Mouse (Mus musculus): ENCODE data around the gene Slc1a2. TPM values are rescaled to one million over a fixed set of nuclear protein-coding genes. Genes with fewer than 3 reads are reported as not detected.
A peak's percentile ranks its signal among the peaks of the same experiment; 100 is the strongest.

Slc1a2 gene
- polyA plus RNA-seq, 1 experiment = not detected

DNA sequence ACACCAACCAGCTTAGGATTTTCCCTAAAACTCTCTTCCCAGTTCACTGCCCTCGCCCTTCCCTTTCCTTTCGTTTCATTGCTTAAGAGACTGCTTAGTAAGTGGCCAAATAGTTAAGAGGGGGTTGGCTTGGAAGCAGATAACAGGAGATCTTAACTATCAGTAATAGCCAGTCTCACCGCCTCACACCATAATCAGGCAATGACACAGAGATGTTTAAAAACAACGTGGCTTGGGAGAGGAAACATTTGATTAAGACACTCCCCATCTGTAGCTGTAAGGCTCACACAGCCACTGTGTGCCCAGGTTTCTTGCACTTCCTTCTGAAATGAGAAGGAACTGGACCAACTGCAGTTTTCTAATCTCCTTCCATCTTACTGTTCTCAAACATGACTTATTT lies 127.2 kb downstream of the Slc1a2 start:
- Histone ChIP-seq H3K27me3 (ENCODE audit: control insufficient read depth, insufficient read depth, insufficient read length) (peaks cover 21% of the 10 kb centered on the region), H3K4me3 (ENCODE audit: insufficient read depth, poor library complexity, severe bottlenecking) (no peak overlapping the region), H3K36me3 (ENCODE audit: control insufficient read depth, insufficient read depth) (no peaks in the 10 kb centered on the region), H3K79me3 (ENCODE audit: low read depth) (no peaks in the 10 kb centered on the region), H3ac (ENCODE audit: control insufficient read depth, insufficient read length, low read depth) (no peak overlapping the region), H3K79me2 (ENCODE audit: control insufficient read depth, insufficient read depth) (no peaks in the 10 kb centered on the region)
- TF ChIP-seq CEBPB (IDR thresholded peaks at IDR 0.05; ENCODE audit: low read depth) = no peak
- no peak for TF ChIP-seq MAX (IDR thresholded peaks at IDR 0.05)
- TF ChIP-seq FOSL1 (IDR thresholded peaks at IDR 0.05; ENCODE audit: insufficient read depth, low read length, poor library complexity, severe bottlenecking) = no peak
- TF ChIP-seq MYOD1 (IDR thresholded peaks at IDR 0.05; ENCODE audit: control insufficient read depth, insufficient read length, low read depth) = no peak
- TF ChIP-seq CTCF (IDR thresholded peaks at IDR 0.05; ENCODE audit: control insufficient read depth, insufficient read depth, insufficient read length) = no peak
- no peak for TF ChIP-seq MYOG (IDR thresholded peaks at IDR 0.05; ENCODE audit: control insufficient read depth, extremely low read depth, insufficient read length)
- no peak for TF ChIP-seq USF1 (IDR thresholded peaks at IDR 0.05; ENCODE audit: low read depth)

DNA sequence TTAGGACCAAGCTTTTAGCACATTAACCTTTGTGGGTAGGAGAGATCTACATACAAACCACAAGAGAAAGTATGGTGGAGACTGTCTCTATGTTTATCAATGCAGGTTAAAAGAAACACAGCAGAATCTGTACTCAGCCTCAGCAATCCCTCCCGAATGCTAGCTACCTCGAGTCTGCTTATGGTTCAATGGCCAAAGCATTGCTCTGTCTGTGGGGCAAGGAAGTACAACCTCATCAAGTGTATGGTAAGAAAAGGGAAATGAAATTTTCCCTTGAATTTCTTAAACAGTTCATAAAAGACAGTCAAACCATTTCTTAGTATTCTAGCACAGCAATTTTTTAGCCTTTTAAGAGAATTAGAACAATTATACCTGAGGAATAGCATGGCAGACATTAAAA lies 133.2 kb downstream of the Slc1a2 start:
- Histone ChIP-seq H3ac (ENCODE audit: control insufficient read depth, insufficient read length, low read depth) (no peak overlapping the region), H3K79me3 (ENCODE audit: low read depth) (no peaks in the 10 kb centered on the region), H3K4me3 (ENCODE audit: insufficient read depth, poor library complexity, severe bottlenecking) (no peak overlapping the region), H3K36me3 (ENCODE audit: control insufficient read depth, insufficient read depth) (no peaks in the 10 kb centered on the region), H3K27me3 (ENCODE audit: control insufficient read depth, insufficient read depth, insufficient read length) (peaks cover 10% of the 10 kb centered on the region), H3K79me2 (ENCODE audit: control insufficient read depth, insufficient read depth) (no peaks in the 10 kb centered on the region)
- TF ChIP-seq MAX (IDR thresholded peaks at IDR 0.05) = no peak
- TF ChIP-seq FOSL1 (IDR thresholded peaks at IDR 0.05; ENCODE audit: insufficient read depth, low read length, poor library complexity, severe bottlenecking) = no peak
- no peak for TF ChIP-seq CEBPB (IDR thresholded peaks at IDR 0.05; ENCODE audit: low read depth)
- TF ChIP-seq USF1 (IDR thresholded peaks at IDR 0.05; ENCODE audit: low read depth) = no peak
- TF ChIP-seq MYOG (IDR thresholded peaks at IDR 0.05; ENCODE audit: control insufficient read depth, extremely low read depth, insufficient read length) = no peak
- TF ChIP-seq MYOD1 (IDR thresholded peaks at IDR 0.05; ENCODE audit: control insufficient read depth, insufficient read length, low read depth) = no peak
- TF ChIP-seq CTCF (IDR thresholded peaks at IDR 0.05; ENCODE audit: control insufficient read depth, insufficient read depth, insufficient read length) = no peak

DNA sequence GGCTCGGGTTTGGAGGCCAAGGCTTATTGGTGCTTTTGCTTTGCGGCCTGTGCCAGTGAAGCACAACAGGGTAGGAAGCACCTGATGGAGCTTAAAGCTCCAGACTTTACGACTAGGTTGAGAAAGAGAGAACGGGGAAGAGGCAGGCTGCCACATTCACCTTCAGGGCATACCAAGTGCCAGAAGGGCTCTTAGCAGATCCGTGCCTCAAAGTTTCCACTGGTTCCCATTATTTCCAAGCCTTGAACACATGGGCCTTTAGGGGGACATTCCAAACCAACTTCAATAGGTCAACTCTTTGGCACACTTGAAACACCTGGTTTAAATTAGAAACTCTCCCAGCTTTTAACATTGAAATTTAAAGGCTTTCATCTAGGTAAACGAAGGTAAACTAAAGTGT lies 134.3 kb downstream of the Slc1a2 start:
- Histone ChIP-seq H3K4me3 (ENCODE audit: insufficient read depth, poor library complexity, severe bottlenecking) (no peak overlapping the region), H3K36me3 (ENCODE audit: control insufficient read depth, insufficient read depth) (no peaks in the 10 kb centered on the region), H3K27me3 (ENCODE audit: control insufficient read depth, insufficient read depth, insufficient read length) (peaks cover 10% of the 10 kb centered on the region), H3ac (ENCODE audit: control insufficient read depth, insufficient read length, low read depth) (no peak overlapping the region), H3K79me2 (ENCODE audit: control insufficient read depth, insufficient read depth) (no peaks in the 10 kb centered on the region), H3K79me3 (ENCODE audit: low read depth) (no peaks in the 10 kb centered on the region)
- TF ChIP-seq CTCF (IDR thresholded peaks at IDR 0.05; ENCODE audit: control insufficient read depth, insufficient read depth, insufficient read length) = no peak
- no peak for TF ChIP-seq MYOD1 (IDR thresholded peaks at IDR 0.05; ENCODE audit: control insufficient read depth, insufficient read length, low read depth)
- TF ChIP-seq CEBPB (IDR thresholded peaks at IDR 0.05; ENCODE audit: low read depth) = no peak
- no peak for TF ChIP-seq USF1 (IDR thresholded peaks at IDR 0.05; ENCODE audit: low read depth)
- no peak for TF ChIP-seq FOSL1 (IDR thresholded peaks at IDR 0.05; ENCODE audit: insufficient read depth, low read length, poor library complexity, severe bottlenecking)
- TF ChIP-seq MYOG (IDR thresholded peaks at IDR 0.05; ENCODE audit: control insufficient read depth, extremely low read depth, insufficient read length) = no peak
- no peak for TF ChIP-seq MAX (IDR thresholded peaks at IDR 0.05)

DNA sequence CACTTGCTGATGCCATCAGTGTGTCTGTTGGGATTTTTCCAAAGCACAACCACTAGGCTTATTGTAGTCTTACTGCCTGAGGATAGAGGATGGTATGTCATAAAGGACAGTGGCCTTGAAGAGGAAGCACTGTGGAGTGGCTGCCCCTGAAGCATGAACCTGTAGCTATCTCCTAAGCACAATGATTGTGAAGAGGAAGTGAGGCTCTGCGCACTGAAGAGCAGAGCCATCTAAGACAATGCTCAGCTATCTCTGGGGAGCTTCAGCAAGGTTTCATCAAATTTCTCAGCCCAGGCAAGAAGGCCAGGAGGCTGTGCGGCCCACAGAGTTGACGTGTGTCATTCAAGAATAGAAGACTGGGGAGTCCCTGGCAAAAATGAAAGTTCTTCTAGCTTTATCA lies 136.6 kb downstream of the Slc1a2 start:
- no peak overlapping the region for H3K4me3 ChIP-seq (ENCODE audit: insufficient read depth, poor library complexity, severe bottlenecking)
- no peaks in the 10 kb centered on the region for H3K36me3 ChIP-seq (ENCODE audit: control insufficient read depth, insufficient read depth)
- H3K27me3 ChIP-seq (ENCODE audit: control insufficient read depth, insufficient read depth, insufficient read length) = peaks cover 1% of the 10 kb centered on the region
- H3ac ChIP-seq (ENCODE audit: control insufficient read depth, insufficient read length, low read depth) = no peak overlapping the region
- H3K79me2 ChIP-seq (ENCODE audit: control insufficient read depth, insufficient read depth) = no peaks in the 10 kb centered on the region
- no peaks in the 10 kb centered on the region for H3K79me3 ChIP-seq (ENCODE audit: low read depth)
- TF ChIP-seq MAX (IDR thresholded peaks at IDR 0.05) = no peak
- TF ChIP-seq MYOD1 (IDR thresholded peaks at IDR 0.05; ENCODE audit: control insufficient read depth, insufficient read length, low read depth) = no peak
- TF ChIP-seq CEBPB (IDR thresholded peaks at IDR 0.05; ENCODE audit: low read depth) = no peak
- TF ChIP-seq USF1 (IDR thresholded peaks at IDR 0.05; ENCODE audit: low read depth) = no peak
- no peak for TF ChIP-seq CTCF (IDR thresholded peaks at IDR 0.05; ENCODE audit: control insufficient read depth, insufficient read depth, insufficient read length)
- no peak for TF ChIP-seq MYOG (IDR thresholded peaks at IDR 0.05; ENCODE audit: control insufficient read depth, extremely low read depth, insufficient read length)
- no peak for TF ChIP-seq FOSL1 (IDR thresholded peaks at IDR 0.05; ENCODE audit: insufficient read depth, low read length, poor library complexity, severe bottlenecking)

DNA sequence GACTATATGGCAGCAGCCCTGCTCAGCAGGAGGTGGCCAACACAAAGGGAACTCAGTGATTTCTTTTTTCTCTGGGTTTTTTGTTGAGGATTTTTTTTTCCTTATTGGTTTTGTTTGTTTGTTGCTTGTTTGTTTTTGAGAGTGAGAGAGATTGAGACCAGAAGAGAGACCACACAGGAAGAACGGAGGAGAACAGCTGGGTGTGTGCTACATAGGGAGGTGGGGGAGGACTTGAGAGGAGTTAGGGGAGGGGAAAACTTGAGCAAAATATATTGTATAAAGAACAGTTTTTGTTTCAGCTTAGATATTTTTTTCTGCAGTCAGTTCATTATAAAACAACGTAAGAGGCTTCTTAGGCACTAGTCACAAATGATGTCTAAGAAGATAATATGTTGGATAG lies 139.7 kb downstream of the Slc1a2 start:
- TF ChIP-seq MYOG (IDR thresholded peaks at IDR 0.05; ENCODE audit: control insufficient read depth, extremely low read depth, insufficient read length) (no peak), CTCF (IDR thresholded peaks at IDR 0.05; ENCODE audit: control insufficient read depth, insufficient read depth, insufficient read length) (no peak), USF1 (IDR thresholded peaks at IDR 0.05; ENCODE audit: low read depth) (no peak), MYOD1 (IDR thresholded peaks at IDR 0.05; ENCODE audit: control insufficient read depth, insufficient read length, low read depth) (no peak)
- Histone ChIP-seq H3K36me3 (ENCODE audit: control insufficient read depth, insufficient read depth) (no peaks in the 10 kb centered on the region), H3K4me3 (ENCODE audit: insufficient read depth, poor library complexity, severe bottlenecking) (no peak overlapping the region), H3K79me3 (ENCODE audit: low read depth) (no peaks in the 10 kb centered on the region), H3K79me2 (ENCODE audit: control insufficient read depth, insufficient read depth) (no peaks in the 10 kb centered on the region), H3ac (ENCODE audit: control insufficient read depth, insufficient read length, low read depth) (no peak overlapping the region), H3K27me3 (ENCODE audit: control insufficient read depth, insufficient read depth, insufficient read length) (no peaks in the 10 kb centered on the region)

DNA sequence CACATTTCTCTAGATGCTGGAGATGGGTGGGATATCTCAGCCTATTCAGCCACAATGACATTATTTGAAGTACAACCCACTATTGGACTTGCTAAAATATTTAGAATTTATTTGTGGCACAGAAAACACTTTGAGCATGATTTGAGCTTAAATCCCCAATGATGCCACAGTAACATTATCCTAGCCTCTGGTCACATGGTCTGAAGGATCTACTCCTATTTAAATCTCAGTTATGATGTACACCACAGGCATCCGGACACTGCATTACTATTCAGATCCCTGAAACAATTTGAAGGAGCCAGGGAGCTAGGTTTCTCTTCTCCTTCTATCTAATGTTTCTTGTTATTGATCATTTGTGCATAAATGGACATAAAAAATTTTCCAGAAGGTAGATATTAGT lies 143.4 kb downstream of the Slc1a2 start:
- H3K79me3 ChIP-seq (ENCODE audit: low read depth) = no peaks in the 10 kb centered on the region
- H3K36me3 ChIP-seq (ENCODE audit: control insufficient read depth, insufficient read depth) = no peaks in the 10 kb centered on the region
- no peak overlapping the region for H3K4me3 ChIP-seq (ENCODE audit: insufficient read depth, poor library complexity, severe bottlenecking)
- H3K27me3 ChIP-seq (ENCODE audit: control insufficient read depth, insufficient read depth, insufficient read length) = no peaks in the 10 kb centered on the region
- H3K79me2 ChIP-seq (ENCODE audit: control insufficient read depth, insufficient read depth) = no peaks in the 10 kb centered on the region
- TF ChIP-seq FOSL1 (IDR thresholded peaks at IDR 0.05; ENCODE audit: insufficient read depth, low read length, poor library complexity, severe bottlenecking) (no peak), USF1 (IDR thresholded peaks at IDR 0.05; ENCODE audit: low read depth) (peak; percentile 54)
- no peak overlapping the region for H3ac ChIP-seq (ENCODE audit: control insufficient read depth, insufficient read length, low read depth)
